Mouse (Mus musculus) forebrain, embryonic 12.5 days (tissue): ENCODE results near the gene Klb. TPM values are rescaled to one million over a fixed set of nuclear protein-coding genes. Genes with fewer than 3 reads are reported as not detected.

Experiments
- ATAC-seq: fragments of 200-750 bp; cut with Nextera tagmentation; 2 replicates; pipeline ENCODE4 v1.8.0; 2017; ENCODE audit warnings: moderate TSS enrichment; ENCODE audit not compliant: low FRiP score
- H3K27ac ChIP-seq: fragments of 300-500 bp; sonication (generic); 2 replicates; pipeline ENCODE4 v1.5.1; 2016; ENCODE audit warnings: mild to moderate bottlenecking
- H3K27me3 ChIP-seq: fragments of 300-500 bp; sonication (generic); 2 replicates; pipeline ENCODE4 v1.6.1; 2016; ENCODE audit warnings: mild to moderate bottlenecking
- H3K36me3 ChIP-seq: fragments of 300-500 bp; sonication (generic); replicated peaks from 2 replicates; pipeline ENCODE4 v1.6.1; 2016; ENCODE audit warnings: mild to moderate bottlenecking
- H3K4me1 ChIP-seq: fragments of 300-500 bp; sonication (generic); 2 replicates; pipeline ENCODE4 v1.6.1; 2016
- H3K4me2 ChIP-seq: fragments of 300-500 bp; sonication (generic); 2 replicates; pipeline ENCODE4 v1.6.1; 2016; ENCODE audit warnings: mild to moderate bottlenecking, moderate library complexity
- H3K4me3 ChIP-seq: fragments of 300-500 bp; sonication (generic); replicated peaks from 2 replicates; pipeline ENCODE4 v1.5.1; 2016; ENCODE audit warnings: mild to moderate bottlenecking
- H3K9ac ChIP-seq: fragments of 300-500 bp; sonication (generic); 2 replicates; pipeline ENCODE4 v1.6.1; 2016; ENCODE audit warnings: mild to moderate bottlenecking
- H3K9me3 ChIP-seq: fragments of 300-500 bp; sonication (generic); 2 replicates; pipeline ENCODE4 v1.6.1; 2016
- WGBS: fragments of 180-500 bp; shearing (Covaris S2); methylation state at CpG from one replicate; pipeline ENCODE4 v1.1.7; 2016; 5-methylcytosine and 5-hydroxymethylcytosine counted together
- polyA plus RNA-seq: library from polyadenylated mRNA; unstranded; fragments of >200 nt; fragmentation: Nextera tagmentation; extraction: Ambion mirVana; gene quantifications from 2 replicates; pipeline ENCODE4 v1.2.1, GENCODE M21; 2016

Klb gene
- polyA plus RNA-seq, 1 experiment from 2014 or later, result 0.13 TPM

GRCm38 (mm10) chr5:65387008-65387867, 39.1 kb downstream of the Klb start:
- H3K4me3 ChIP-seq, result no peak overlapping the region
- H3K4me2 ChIP-seq, result no peak overlapping the region
- no peak overlapping the region for H3K27ac ChIP-seq
- H3K27me3 ChIP-seq, result no peaks in the 10 kb centered on the region
- ATAC-seq, result no peak
- 80% methylated on average over 6 of the region's 6 CpGs for WGBS
- H3K9me3 ChIP-seq, result no peaks in the 10 kb centered on the region
- peaks cover 36% of the 10 kb centered on the region for H3K36me3 ChIP-seq
- H3K9ac ChIP-seq, result no peak overlapping the region
- peaks cover 20% of the 10 kb centered on the region for H3K4me1 ChIP-seq

DNA sequence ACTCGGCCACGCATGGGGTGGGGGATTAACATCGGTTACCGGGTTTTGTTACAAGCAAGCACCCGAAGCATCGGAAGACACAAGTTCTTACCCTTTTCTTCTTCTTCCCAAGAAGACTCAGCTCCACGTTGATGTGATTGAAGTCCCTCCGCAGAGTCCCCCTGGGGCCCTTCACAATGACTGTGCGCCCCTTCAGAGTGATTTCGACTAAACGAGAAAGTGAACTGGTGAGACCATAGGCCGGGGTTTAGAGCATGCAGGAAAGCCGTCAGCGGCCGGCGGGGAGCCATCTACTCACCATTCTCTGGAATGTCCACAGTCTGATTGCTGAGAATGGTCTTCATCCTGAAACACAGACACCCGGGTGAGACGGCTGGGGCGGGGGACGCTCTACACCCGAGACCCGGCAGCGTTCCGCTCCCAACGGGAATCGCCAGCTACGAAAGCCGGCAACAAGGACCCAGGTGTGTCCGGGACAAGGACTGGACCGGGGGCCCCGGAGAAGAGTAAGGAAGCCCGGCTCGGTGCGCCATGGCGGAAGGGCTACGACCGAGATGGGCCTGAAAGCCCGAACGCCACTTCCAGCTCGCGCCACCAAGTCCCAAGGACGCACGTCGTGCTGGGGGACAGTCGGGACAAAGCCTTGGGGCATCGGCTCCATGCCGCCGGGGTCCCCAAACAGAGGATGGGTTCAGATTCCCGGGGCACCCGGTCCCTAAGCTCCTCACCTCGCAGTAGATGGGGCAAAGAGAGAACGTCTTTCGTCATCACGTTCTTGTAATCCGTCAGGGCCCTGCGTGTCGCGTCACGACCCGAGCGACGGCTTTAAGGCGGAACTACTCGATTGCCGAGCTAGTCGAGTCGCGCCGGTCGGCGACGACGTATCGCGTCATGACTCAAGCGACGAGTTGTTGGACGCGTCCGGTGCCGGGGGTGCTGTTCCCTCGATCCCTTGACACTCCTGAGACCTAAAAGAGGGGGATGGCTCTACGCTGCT, 42.8 kb downstream of the Klb start, which contains the start of the genes Rpl9 and Lias:
Gene Rpl9 (minus strand): TSS at position 797 of the 997 bp plus-strand sequence.
Gene Lias (plus strand): TSS at position 850 of the 997 bp plus-strand sequence.
- Histone ChIP-seq H3K36me3 (peaks cover 36% of the 10 kb centered on the region), H3K9me3 (no peaks in the 10 kb centered on the region), H3K4me3 (peak within 1 kb of the TSS; percentile 98), H3K9ac (peak within 1 kb of the TSS; percentile 99), H3K27me3 (no peaks in the 10 kb centered on the region), H3K4me2 (peak within 1 kb of the TSS; percentile 84), H3K4me1 (peaks cover 20% of the 10 kb centered on the region), H3K27ac (peak within 1 kb of the TSS; percentile 92)
- WGBS, result under 1% methylated on average over 83 of the region's 83 CpGs
- peak; percentile 98 for ATAC-seq

- Histone ChIP-seq H3K36me3 (peaks cover 41% of the 10 kb centered on the region), H3K4me3 (peak overlapping the region; percentile 98), H3K4me1 (peaks cover 20% of the 10 kb centered on the region), H3K4me2 (peak overlapping the region; percentile 84), H3K9me3 (no peaks in the 10 kb centered on the region), H3K9ac (peak overlapping the region; percentile 78), H3K27ac (0 out of 2 replicates have a peak overlapping the region, but pooled peaks have one; percentile 66), H3K27me3 (no peaks in the 10 kb centered on the region)
- peak; percentile 51 for ATAC-seq
- 3% methylated on average over 12 of the region's 12 CpGs for WGBS
These were observed 43.6 kb downstream of the Klb start for GRCm38 (mm10) chr5:65391753-65392152.

DNA sequence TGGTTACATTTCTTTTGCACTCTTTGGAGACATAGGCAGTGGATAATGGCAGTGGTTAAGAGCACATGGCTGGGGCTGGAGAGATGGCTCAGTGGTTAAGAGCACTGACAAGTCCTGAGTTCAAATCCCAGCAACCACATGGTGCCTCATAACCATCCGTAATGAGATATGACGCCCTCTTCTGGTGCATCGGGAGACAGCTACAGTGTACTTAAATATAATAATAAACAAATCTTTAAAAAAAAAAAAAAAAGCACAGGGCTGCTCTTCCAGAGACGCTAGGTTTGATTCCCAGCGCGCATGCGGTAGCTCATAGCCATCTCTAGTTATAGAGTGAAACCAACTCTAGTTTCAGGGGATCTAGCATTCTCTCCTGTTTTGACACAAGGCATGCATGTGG, 46.3 kb downstream of the Klb start:
- no peak overlapping the region for H3K4me2 ChIP-seq
- peaks cover 11% of the 10 kb centered on the region for H3K4me1 ChIP-seq
- no peak overlapping the region for H3K4me3 ChIP-seq
- no peaks in the 10 kb centered on the region for H3K9me3 ChIP-seq
- no peak overlapping the region for H3K27ac ChIP-seq
- no peaks in the 10 kb centered on the region for H3K27me3 ChIP-seq
- 92% methylated on average over 7 of the region's 7 CpGs for WGBS
- H3K36me3 ChIP-seq, result peaks cover 43% of the 10 kb centered on the region
- no peak for ATAC-seq
- H3K9ac ChIP-seq, result no peak overlapping the region

DNA sequence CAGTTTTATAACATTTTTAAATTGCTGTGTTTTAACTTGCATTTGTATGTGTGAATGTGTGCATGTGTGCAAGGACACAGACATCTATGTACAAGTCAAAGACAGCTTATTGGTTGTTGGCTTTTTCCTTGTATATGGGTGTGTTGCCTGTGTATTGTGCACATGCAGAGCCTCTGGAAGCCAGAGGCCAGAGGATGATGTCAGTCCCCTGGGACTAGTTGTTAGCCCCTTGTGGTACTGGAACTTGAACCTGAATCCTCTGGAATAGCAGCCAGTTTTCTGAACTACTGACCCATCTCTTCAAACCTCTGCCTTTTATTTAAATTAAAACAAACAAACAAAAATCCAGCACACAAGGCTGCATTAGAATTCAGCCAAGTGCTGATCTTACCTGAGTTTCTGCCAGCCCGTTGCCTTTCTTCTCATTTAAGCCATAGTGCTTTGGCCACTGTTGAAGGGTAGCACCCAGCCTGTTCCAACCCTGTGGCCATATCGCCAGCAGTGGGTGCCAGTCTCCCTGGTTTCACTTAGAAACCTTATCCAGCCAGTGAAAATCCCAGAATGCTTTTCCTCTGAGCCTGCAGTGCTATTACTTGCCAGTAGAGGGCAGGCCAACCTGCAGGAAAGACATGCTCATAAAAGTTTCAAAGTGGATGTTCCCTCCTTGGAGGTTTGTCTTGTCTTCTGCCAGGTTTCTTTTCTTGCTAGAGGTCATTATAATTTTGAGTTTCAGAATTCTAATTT, 53.3 kb downstream of the Klb start:
- peak; percentile 55; the same call in 1 of the 2 replicates for ATAC-seq
- WGBS, result 29% methylated on average over 2 of the region's 2 CpGs
- Histone ChIP-seq H3K4me1 (no peaks in the 10 kb centered on the region), H3K27ac (no peak overlapping the region), H3K9me3 (no peaks in the 10 kb centered on the region), H3K36me3 (peaks cover 72% of the 10 kb centered on the region), H3K27me3 (no peaks in the 10 kb centered on the region), H3K4me3 (no peak overlapping the region), H3K4me2 (no peak overlapping the region), H3K9ac (no peak overlapping the region)

DNA sequence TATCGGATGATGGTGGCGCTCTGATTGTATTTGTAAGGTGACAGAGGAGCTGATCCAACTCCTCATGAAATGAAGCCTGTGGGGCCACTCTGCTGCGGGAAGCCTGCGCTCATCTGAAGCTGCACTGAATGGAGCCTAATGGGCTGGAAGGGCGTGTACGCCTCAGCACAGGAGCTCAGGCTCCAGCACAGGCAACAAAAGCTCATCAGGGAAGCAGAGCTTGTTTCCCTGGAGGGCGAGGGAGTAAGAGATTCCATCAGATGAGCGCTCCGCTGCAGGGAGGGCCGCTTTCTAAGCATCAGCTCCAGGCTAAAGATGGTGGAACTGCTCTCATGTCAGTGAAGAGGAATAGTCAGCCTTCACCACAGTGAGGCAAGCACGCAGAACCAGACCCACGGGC, 59.9 kb downstream of the Klb start:
- no peaks in the 10 kb centered on the region for H3K27me3 ChIP-seq
- no peak for ATAC-seq
- H3K9ac ChIP-seq, result peak overlapping the region; percentile 27; the same call in 1 of the 2 replicates

GRCm38 (mm10) chr5:65415653-65416458, 67.7 kb downstream of the Klb start:
- no peaks in the 10 kb centered on the region for H3K9me3 ChIP-seq
- H3K4me3 ChIP-seq, result no peak overlapping the region
- 17% methylated on average over 26 of the region's 26 CpGs for WGBS
- H3K27ac ChIP-seq, result no peak overlapping the region
- peak overlapping the region; percentile 23; the same call in 1 of the 2 replicates for H3K4me2 ChIP-seq
- H3K36me3 ChIP-seq, result peaks cover 57% of the 10 kb centered on the region
- no peak for ATAC-seq
- H3K4me1 ChIP-seq, result peaks cover 8% of the 10 kb centered on the region; the same call in 1 of the 2 replicates
- H3K27me3 ChIP-seq, result no peaks in the 10 kb centered on the region
- H3K9ac ChIP-seq, result no peak overlapping the region

More for the DNA sequence above, 59.9 kb downstream of the Klb start:
- Histone ChIP-seq H3K9me3 (no peaks in the 10 kb centered on the region), H3K27ac (peak overlapping the region; percentile 50; the same call in 1 of the 2 replicates), H3K4me3 (no peak overlapping the region), H3K4me1 (peaks cover 6% of the 10 kb centered on the region), H3K36me3 (peaks cover 53% of the 10 kb centered on the region), H3K4me2 (no peak overlapping the region)
- 22% methylated on average over 12 of the region's 12 CpGs for WGBS

- Histone ChIP-seq H3K4me2 (no peak overlapping the region), H3K9me3 (no peaks in the 10 kb centered on the region), H3K4me1 (peaks cover 8% of the 10 kb centered on the region; the same call in 1 of the 2 replicates), H3K27ac (no peak overlapping the region), H3K9ac (no peak overlapping the region), H3K4me3 (no peak overlapping the region), H3K36me3 (peaks cover 68% of the 10 kb centered on the region), H3K27me3 (no peaks in the 10 kb centered on the region)
- no peak for ATAC-seq
- WGBS, result 66% methylated on average over 10 of the region's 10 CpGs
These were observed 71.0 kb downstream of the Klb start for GRCm38 (mm10) chr5:65419136-65419535.

GRCm38 (mm10) chr5:65420822-65421221, 72.7 kb downstream of the Klb start:
- no peak overlapping the region for H3K9ac ChIP-seq
- H3K4me2 ChIP-seq, result no peak overlapping the region
- no peaks in the 10 kb centered on the region for H3K27me3 ChIP-seq
- H3K4me3 ChIP-seq, result no peak overlapping the region
- no peak for ATAC-seq
- no peaks in the 10 kb centered on the region for H3K9me3 ChIP-seq
- WGBS, result 81% methylated on average over 6 of the region's 6 CpGs
- peaks cover 4% of the 10 kb centered on the region; the same call in 1 of the 2 replicates for H3K4me1 ChIP-seq
- peaks cover 70% of the 10 kb centered on the region for H3K36me3 ChIP-seq
- H3K27ac ChIP-seq, result no peak overlapping the region

- H3K9me3 ChIP-seq, result no peaks in the 10 kb centered on the region
- no peaks in the 10 kb centered on the region; the same call in 1 of the 2 replicates for H3K4me1 ChIP-seq
- WGBS, result 93% methylated on average over 8 of the region's 8 CpGs
- H3K4me3 ChIP-seq, result no peak overlapping the region
- H3K27ac ChIP-seq, result no peak overlapping the region
- no peak overlapping the region for H3K4me2 ChIP-seq
- H3K36me3 ChIP-seq, result peaks cover 63% of the 10 kb centered on the region
- ATAC-seq, result no peak
- H3K9ac ChIP-seq, result no peak overlapping the region
- H3K27me3 ChIP-seq, result no peaks in the 10 kb centered on the region
These were observed 74.7 kb downstream of the Klb start for GRCm38 (mm10) chr5:65422803-65423202.

DNA sequence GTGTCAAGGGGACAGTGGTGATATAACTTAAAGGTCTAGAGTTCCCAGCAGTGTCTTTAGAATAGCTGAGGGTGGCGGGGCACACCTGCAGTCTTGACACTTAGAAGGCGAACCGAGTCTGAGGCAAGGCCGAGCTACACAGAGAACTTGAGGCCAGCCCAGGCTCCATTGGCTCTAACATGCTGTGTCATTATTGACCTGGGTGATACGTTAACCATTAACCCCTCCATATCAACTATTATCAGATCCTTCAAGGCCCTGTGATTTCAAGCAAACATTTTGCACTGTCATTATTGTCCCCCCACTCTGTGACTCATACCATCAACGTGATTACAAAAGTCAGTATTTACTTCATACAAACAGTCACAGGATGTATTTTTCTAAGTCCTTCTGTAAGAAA, 76.1 kb downstream of the Klb start:
- H3K9ac ChIP-seq, result no peak overlapping the region
- no peak for ATAC-seq
- H3K27me3 ChIP-seq, result no peaks in the 10 kb centered on the region

More for the DNA sequence above, 76.1 kb downstream of the Klb start:
- H3K27ac ChIP-seq, result no peak overlapping the region
- no peaks in the 10 kb centered on the region for H3K9me3 ChIP-seq
- 93% methylated on average over 6 of the region's 6 CpGs for WGBS
- H3K4me1 ChIP-seq, result no peaks in the 10 kb centered on the region; the same call in 1 of the 2 replicates
- no peak overlapping the region for H3K4me3 ChIP-seq
- H3K4me2 ChIP-seq, result no peak overlapping the region
- peaks cover 55% of the 10 kb centered on the region for H3K36me3 ChIP-seq
